Mouse (Mus musculus): ENCODE measurements around the gene Nap1l1.

DNA sequence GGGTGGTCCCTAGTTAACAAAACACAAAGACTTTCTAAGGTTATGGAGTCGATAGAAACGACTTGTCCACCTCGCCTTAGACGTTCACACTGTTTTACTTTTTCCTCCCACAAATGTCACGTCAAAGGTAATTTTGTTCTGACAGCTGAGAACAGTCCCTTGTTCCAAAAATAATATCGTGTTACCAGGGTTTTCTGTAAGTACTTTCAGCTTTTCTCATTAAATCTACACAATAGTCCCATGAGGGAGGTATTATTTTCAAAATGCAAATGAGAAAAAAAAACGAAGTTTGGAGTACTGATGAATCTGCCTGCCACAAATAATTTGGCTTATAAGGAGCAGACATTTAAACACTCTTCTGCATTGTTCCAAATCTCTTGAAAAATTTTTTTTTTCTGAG lies 14.9 kb upstream of the Nap1l1 start:
- TF ChIP-seq CTCF (IDR thresholded peaks at IDR 0.05; ENCODE audit: insufficient read depth, low read depth, low read length) (no peak), POLR2A (IDR thresholded peaks at IDR 0.05; ENCODE audit: insufficient read depth, low read depth, low read length) (no peak)

All from olfactory bulb, adult 2 months (tissue).